Mouse (Mus musculus): ENCODE measurements around the gene Asb5. TPM values are rescaled to one million over a fixed set of nuclear protein-coding genes. Genes with fewer than 3 reads are reported as not detected.
"Not testable (repeated sequence)": the region's sequence is repeated elsewhere in the genome, so short reads cannot be mapped to it uniquely, and the experiment has no call there.

Asb5 gene
- polyA plus RNA-seq, 1 experiment from 2014 or later = 9.5 TPM

- Histone ChIP-seq H3K4me3 (peak overlapping the region; percentile 48), H3K4me1 (peaks cover 9% of the 10 kb centered on the region), H3K36me3 (no peaks in the 10 kb centered on the region), H3K27me3 (ENCODE audit: low read depth, poor library complexity, severe bottlenecking) (no peaks in the 10 kb centered on the region), H3K9me3 (replicated peaks) (no peaks in the 10 kb centered on the region), H3K27ac (no peak overlapping the region)
- whole genome bisulfite sequencing = 5% methylated on average over 10 of the region's 10 CpGs
- peak; percentile 36 for DNase-seq (ENCODE audit: low spot score)
Measured at GRCm38 (mm10) chr8:54509221-54509721, 20.1 kb upstream of the Asb5 start.

DNA sequence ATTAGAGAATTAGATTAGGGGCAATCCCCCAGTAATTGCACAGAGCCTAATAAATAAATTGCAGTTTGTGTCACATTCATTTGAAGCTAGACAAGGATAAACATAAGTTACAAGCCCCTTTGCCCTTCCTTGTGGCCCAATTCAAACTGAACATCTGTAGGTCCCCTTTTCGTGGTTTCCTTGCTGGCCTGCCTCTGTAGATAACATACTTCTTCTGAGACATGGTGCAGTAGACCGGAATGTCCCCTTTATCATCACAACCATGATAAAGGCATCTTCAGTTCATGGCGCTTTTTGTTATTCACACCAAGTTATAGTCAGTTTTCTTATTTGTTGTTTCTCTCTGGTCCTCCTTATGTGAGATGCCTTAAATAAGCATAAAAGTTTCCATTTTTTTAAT is 17.6 kb upstream of the Asb5 start:
- no peak overlapping the region for H3K4me3 ChIP-seq
- 0 out of 2 replicates have a peak, but pooled peaks cover 3% of the 10 kb centered on the region for H3K36me3 ChIP-seq
- peaks cover 9% of the 10 kb centered on the region for H3K4me1 ChIP-seq
- 88% methylated on average over 3 of the region's 3 CpGs for WGBS
- H3K9me3 ChIP-seq (replicated peaks) = no peaks in the 10 kb centered on the region
- no peaks in the 10 kb centered on the region for H3K27me3 ChIP-seq (ENCODE audit: low read depth, poor library complexity, severe bottlenecking)
- no peak overlapping the region for H3K27ac ChIP-seq
- no peak for DNase-seq (ENCODE audit: low spot score)

- H3K4me3 ChIP-seq; H3K9me3 ChIP-seq (replicated peaks); H3K4me1 ChIP-seq; H3K36me3 ChIP-seq; H3K27me3 ChIP-seq (ENCODE audit: low read depth, poor library complexity, severe bottlenecking); H3K27ac ChIP-seq; DNase-seq (ENCODE audit: low spot score): not testable (repeated sequence)
- 91% methylated on average over 5 of the region's 5 CpGs for WGBS
Measured at GRCm38 (mm10) chr8:54512200-54512599, 17.2 kb upstream of the Asb5 start.

GRCm38 (mm10) chr8:54518756-54519460 is 10.5 kb upstream of the Asb5 start:
- DNase-seq (ENCODE audit: low spot score) = no peak
- Histone ChIP-seq H3K4me3 (no peak overlapping the region), H3K9me3 (replicated peaks) (no peaks in the 10 kb centered on the region), H3K36me3 (peaks cover 42% of the 10 kb centered on the region), H3K27me3 (ENCODE audit: low read depth, poor library complexity, severe bottlenecking) (no peaks in the 10 kb centered on the region), H3K4me1 (peaks cover 5% of the 10 kb centered on the region; the same call in 1 of the 2 replicates), H3K27ac (no peak overlapping the region)
- WGBS = 81% methylated on average over 10 of the region's 10 CpGs

DNA sequence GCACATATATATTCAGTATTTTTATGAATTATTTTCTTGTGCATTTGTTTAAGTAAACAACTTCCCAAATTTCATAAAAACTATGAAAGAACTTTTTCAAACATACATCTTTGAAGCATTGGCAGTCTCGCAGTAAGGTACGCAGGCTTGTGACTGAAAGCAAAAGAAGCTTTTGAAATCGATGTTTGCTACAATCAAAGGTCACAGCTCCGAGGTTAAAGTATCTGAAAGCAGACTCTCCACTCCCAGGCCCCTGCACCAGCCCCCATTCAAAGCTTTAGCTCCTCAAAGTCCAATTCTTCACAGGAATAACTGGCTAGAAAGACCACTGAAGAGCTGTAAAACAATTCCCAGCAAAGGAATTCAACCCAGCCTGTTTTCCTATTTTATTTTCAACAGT is 8.9 kb upstream of the Asb5 start:
- Histone ChIP-seq H3K4me1 (peaks cover 5% of the 10 kb centered on the region; the same call in 1 of the 2 replicates), H3K36me3 (peaks cover 56% of the 10 kb centered on the region)
- WGBS = 82% methylated on average over 4 of the region's 4 CpGs

DNA sequence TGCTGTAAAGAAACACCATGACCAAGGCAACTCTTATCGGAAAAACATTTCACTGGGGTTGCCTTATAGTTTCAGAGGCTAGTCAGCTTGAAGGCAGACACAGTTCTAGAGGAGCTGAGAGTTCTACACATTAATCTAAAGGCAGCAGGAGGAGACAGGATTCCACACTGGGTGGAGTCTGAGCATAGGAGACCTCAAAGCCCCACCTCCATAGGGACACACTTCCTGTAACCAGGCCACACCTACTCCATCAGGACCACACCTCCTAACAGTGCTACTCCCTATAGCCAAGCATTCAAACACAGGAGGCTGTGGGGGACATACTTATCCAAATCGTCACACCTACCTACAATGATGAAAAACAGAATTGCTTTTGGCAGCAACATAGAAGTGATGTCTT is 3.8 kb upstream of the Asb5 start:
- DNase-seq (ENCODE audit: low spot score) = no peak
- Histone ChIP-seq H3K27ac (no peak overlapping the region), H3K4me3 (no peak overlapping the region), H3K4me1 (peaks cover 15% of the 10 kb centered on the region), H3K27me3 (ENCODE audit: low read depth, poor library complexity, severe bottlenecking) (no peaks in the 10 kb centered on the region), H3K9me3 (replicated peaks) (no peaks in the 10 kb centered on the region), H3K36me3 (peaks cover 60% of the 10 kb centered on the region)
- 95% methylated on average over 2 of the region's 2 CpGs for WGBS

More for the DNA sequence above, 8.9 kb upstream of the Asb5 start:
- Histone ChIP-seq H3K4me3 (no peak overlapping the region), H3K27me3 (ENCODE audit: low read depth, poor library complexity, severe bottlenecking) (no peaks in the 10 kb centered on the region), H3K9me3 (replicated peaks) (no peaks in the 10 kb centered on the region), H3K27ac (no peak overlapping the region)
- no peak for DNase-seq (ENCODE audit: low spot score)

DNA sequence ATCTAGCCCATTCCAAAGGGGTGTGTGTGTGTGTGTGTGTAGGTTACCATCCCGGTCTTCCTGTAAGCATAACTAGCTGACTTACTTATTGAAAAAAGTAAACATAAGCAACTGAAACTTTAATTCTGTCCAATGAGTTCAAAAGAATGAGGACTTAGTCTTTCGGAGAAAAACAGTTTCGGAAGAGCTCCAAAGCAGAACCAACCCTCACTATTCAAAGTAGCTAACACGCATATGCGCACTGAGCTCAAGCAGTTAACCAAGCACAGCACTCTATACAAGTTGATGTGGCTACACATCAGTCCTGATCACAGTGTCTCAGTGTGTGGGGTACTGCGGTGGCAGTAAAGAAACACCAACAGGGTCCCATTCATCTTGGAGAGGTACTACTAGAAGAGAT is 2.7 kb upstream of the Asb5 start:
- peaks cover 15% of the 10 kb centered on the region for H3K4me1 ChIP-seq
- no peaks in the 10 kb centered on the region for H3K9me3 ChIP-seq (replicated peaks)
- no peak overlapping the region for H3K4me3 ChIP-seq
- no peak overlapping the region for H3K27ac ChIP-seq
- H3K36me3 ChIP-seq = peaks cover 49% of the 10 kb centered on the region
- no peak for DNase-seq (ENCODE audit: low spot score)
- H3K27me3 ChIP-seq (ENCODE audit: low read depth, poor library complexity, severe bottlenecking) = no peaks in the 10 kb centered on the region
- 97% methylated on average over 6 of the region's 6 CpGs for WGBS

DNA sequence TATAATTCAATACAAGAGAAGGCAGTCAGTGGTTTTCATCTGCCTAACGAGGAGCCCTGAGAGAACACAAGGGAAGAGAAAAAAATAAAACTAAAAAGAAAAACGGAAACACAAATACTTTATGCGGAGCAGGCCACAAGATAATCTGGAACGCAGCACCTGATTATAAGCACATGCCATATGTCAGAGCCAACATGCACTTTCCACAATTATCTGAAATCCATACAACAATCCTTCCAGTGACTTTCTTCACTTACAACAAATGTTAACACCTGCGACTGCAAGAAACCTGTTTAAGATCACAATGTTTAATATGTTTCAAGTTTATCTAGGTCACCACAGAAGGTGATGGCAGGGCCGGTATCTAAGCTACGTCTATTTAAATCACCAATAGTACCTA is 809 bp upstream of the Asb5 start:
- Histone ChIP-seq H3K4me3 (peak overlapping the region; percentile 88), H3K36me3 (peaks cover 31% of the 10 kb centered on the region), H3K27ac (peak overlapping the region; percentile 95; the same call in 1 of the 2 replicates), H3K27me3 (ENCODE audit: low read depth, poor library complexity, severe bottlenecking) (no peaks in the 10 kb centered on the region), H3K4me1 (peaks cover 15% of the 10 kb centered on the region), H3K9me3 (replicated peaks) (no peaks in the 10 kb centered on the region)
- DNase-seq (ENCODE audit: low spot score) = no peak
- WGBS = 69% methylated on average over 7 of the region's 7 CpGs

- no peaks in the 10 kb centered on the region for H3K36me3 ChIP-seq
- no peak for DNase-seq (ENCODE audit: low spot score)
- H3K27ac ChIP-seq = no peak overlapping the region
- H3K4me3 ChIP-seq = no peak overlapping the region
- WGBS = 88% methylated on average over 5 of the region's 5 CpGs
- no peaks in the 10 kb centered on the region for H3K9me3 ChIP-seq (replicated peaks)
- no peaks in the 10 kb centered on the region for H3K27me3 ChIP-seq (ENCODE audit: low read depth, poor library complexity, severe bottlenecking)
- H3K4me1 ChIP-seq = no peaks in the 10 kb centered on the region
Measured at GRCm38 (mm10) chr8:54535172-54535571, 5.8 kb downstream of the Asb5 start.

- H3K4me3 ChIP-seq = no peak overlapping the region
- H3K27ac ChIP-seq = no peak overlapping the region
- no peaks in the 10 kb centered on the region for H3K36me3 ChIP-seq
- H3K27me3 ChIP-seq (ENCODE audit: low read depth, poor library complexity, severe bottlenecking) = no peaks in the 10 kb centered on the region
- WGBS = 95% methylated on average over 3 of the region's 3 CpGs
- no peaks in the 10 kb centered on the region for H3K4me1 ChIP-seq
- no peaks in the 10 kb centered on the region for H3K9me3 ChIP-seq (replicated peaks)
- no peak for DNase-seq (ENCODE audit: low spot score)
Measured at GRCm38 (mm10) chr8:54537285-54537684, 7.9 kb downstream of the Asb5 start.

- no peak overlapping the region for H3K27ac ChIP-seq
- 88% methylated on average over 1 of the region's 1 CpGs for WGBS
- no peak overlapping the region for H3K4me3 ChIP-seq
- no peaks in the 10 kb centered on the region for H3K9me3 ChIP-seq (replicated peaks)
- no peaks in the 10 kb centered on the region for H3K4me1 ChIP-seq
- DNase-seq (ENCODE audit: low spot score) = no peak
- H3K27me3 ChIP-seq (ENCODE audit: low read depth, poor library complexity, severe bottlenecking) = no peaks in the 10 kb centered on the region
- H3K36me3 ChIP-seq = no peaks in the 10 kb centered on the region
Measured at GRCm38 (mm10) chr8:54541331-54541730, 12.0 kb downstream of the Asb5 start.

- no peaks in the 10 kb centered on the region for H3K36me3 ChIP-seq
- no peak overlapping the region for H3K27ac ChIP-seq
- no peaks in the 10 kb centered on the region for H3K27me3 ChIP-seq (ENCODE audit: low read depth, poor library complexity, severe bottlenecking)
- WGBS = 84% methylated on average over 6 of the region's 6 CpGs
- no peaks in the 10 kb centered on the region for H3K4me1 ChIP-seq
- DNase-seq (ENCODE audit: low spot score) = no peak
- no peaks in the 10 kb centered on the region for H3K9me3 ChIP-seq (replicated peaks)
- H3K4me3 ChIP-seq = no peak overlapping the region
Measured at GRCm38 (mm10) chr8:54548383-54548782, 19.0 kb downstream of the Asb5 start.

DNA sequence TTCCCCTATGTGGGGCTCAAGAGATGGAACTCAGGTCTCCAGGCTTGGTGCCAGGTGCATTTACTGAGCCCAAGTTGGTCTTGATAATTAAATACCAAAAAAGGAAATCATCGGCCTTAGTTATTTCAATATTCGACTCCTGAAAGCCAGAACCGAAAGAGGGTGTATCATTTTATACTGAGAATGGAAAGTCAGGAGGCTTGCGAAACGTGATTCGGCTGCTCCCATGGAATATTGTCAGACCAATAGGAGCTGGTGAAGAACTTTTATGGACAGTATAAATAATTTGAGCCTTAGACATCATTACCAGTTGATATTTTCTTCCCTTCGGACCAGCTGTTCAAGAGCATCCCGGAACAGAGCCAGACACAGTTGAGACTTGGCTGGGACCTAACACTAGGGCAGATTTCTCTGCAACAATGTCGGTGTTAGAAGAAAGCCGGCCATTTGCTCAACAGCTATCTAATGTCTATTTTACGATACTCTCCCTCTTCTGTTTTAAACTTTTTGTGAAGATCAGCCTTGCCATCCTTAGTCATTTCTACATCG is 20.7 kb downstream of the Asb5 start:
- no peaks in the 10 kb centered on the region for H3K9me3 ChIP-seq (replicated peaks)
- H3K4me1 ChIP-seq = no peaks in the 10 kb centered on the region
- no peak overlapping the region for H3K27ac ChIP-seq
- H3K27me3 ChIP-seq (ENCODE audit: low read depth, poor library complexity, severe bottlenecking) = no peaks in the 10 kb centered on the region
- 94% methylated on average over 12 of the region's 12 CpGs for WGBS
- H3K4me3 ChIP-seq = no peak overlapping the region
- H3K36me3 ChIP-seq = no peaks in the 10 kb centered on the region
- DNase-seq (ENCODE audit: low spot score) = no peak

All from limb, embryonic 10.5 days (tissue).